Mouse (Mus musculus) ovary, postnatal 14 days (tissue): Measurements from ENCODE around the gene Rrad.
A peak's percentile ranks its signal among the peaks of the same experiment; 100 is the strongest.

Source experiments
- DNase-seq: peaks from one replicate; pipeline ENCODE4 v3.0.0; 2022; ENCODE audit warnings: low spot score

Gene Rrad

GRCm38 (mm10) chr8:104613119-104613518 lies 18.0 kb downstream of the Rrad start:
- DNase-seq: no peak

- no peak for DNase-seq
Measured at GRCm38 (mm10) chr8:104611613-104612012, 19.5 kb downstream of the Rrad start.

GRCm38 (mm10) chr8:104610185-104610766 lies 20.9 kb downstream of the Rrad start:
- no peak for DNase-seq

GRCm38 (mm10) chr8:104609222-104609621 lies 21.9 kb downstream of the Rrad start:
- DNase-seq: no peak

GRCm38 (mm10) chr8:104607944-104608343 lies 23.2 kb downstream of the Rrad start:
- DNase-seq: no peak

GRCm38 (mm10) chr8:104606329-104606728 lies 24.8 kb downstream of the Rrad start:
- DNase-seq: no peak

- DNase-seq: no peak
Measured at GRCm38 (mm10) chr8:104603245-104603593, 27.9 kb downstream of the Rrad start.

GRCm38 (mm10) chr8:104602468-104603244 lies 28.5 kb downstream of the Rrad start:
- DNase-seq: peak; percentile 87

GRCm38 (mm10) chr8:104601941-104602371 lies 29.2 kb downstream of the Rrad start:
- DNase-seq: no peak

GRCm38 (mm10) chr8:104601386-104601785 lies 29.7 kb downstream of the Rrad start:
- no peak for DNase-seq

- DNase-seq: no peak
Measured at GRCm38 (mm10) chr8:104598496-104598895, 32.6 kb downstream of the Rrad start.

- DNase-seq: no peak
Measured at GRCm38 (mm10) chr8:104597656-104598055, 33.5 kb downstream of the Rrad start.

- no peak for DNase-seq
Measured at GRCm38 (mm10) chr8:104595773-104596536, 35.2 kb downstream of the Rrad start.

GRCm38 (mm10) chr8:104594611-104595362 lies 36.3 kb downstream of the Rrad start:
- DNase-seq: no peak

- DNase-seq: no peak
Measured at GRCm38 (mm10) chr8:104593536-104594325, 37.4 kb downstream of the Rrad start.

GRCm38 (mm10) chr8:104592566-104592965 lies 38.6 kb downstream of the Rrad start:
- no peak for DNase-seq

- no peak for DNase-seq
Measured at GRCm38 (mm10) chr8:104591856-104592255, 39.3 kb downstream of the Rrad start.

GRCm38 (mm10) chr8:104591133-104591834 lies 39.8 kb downstream of the Rrad start, which contains the start of gene Pdp2:
Gene Pdp2, plus strand, starts transcription at chr8:104591451.
- DNase-seq: peak; percentile 86

- DNase-seq: no peak
Measured at GRCm38 (mm10) chr8:104590284-104590683, 40.8 kb downstream of the Rrad start.

- DNase-seq: no peak
Measured at GRCm38 (mm10) chr8:104584522-104584921, 46.6 kb downstream of the Rrad start.
